Mouse (Mus musculus): ENCODE measurements around the gene Gm45808. TPM values are rescaled to one million over a fixed set of nuclear protein-coding genes. Genes with fewer than 3 reads are reported as not detected.

Gene Gm45808
- polyA plus RNA-seq, 1 experiment from 2014 or later, result not detected

DNA sequence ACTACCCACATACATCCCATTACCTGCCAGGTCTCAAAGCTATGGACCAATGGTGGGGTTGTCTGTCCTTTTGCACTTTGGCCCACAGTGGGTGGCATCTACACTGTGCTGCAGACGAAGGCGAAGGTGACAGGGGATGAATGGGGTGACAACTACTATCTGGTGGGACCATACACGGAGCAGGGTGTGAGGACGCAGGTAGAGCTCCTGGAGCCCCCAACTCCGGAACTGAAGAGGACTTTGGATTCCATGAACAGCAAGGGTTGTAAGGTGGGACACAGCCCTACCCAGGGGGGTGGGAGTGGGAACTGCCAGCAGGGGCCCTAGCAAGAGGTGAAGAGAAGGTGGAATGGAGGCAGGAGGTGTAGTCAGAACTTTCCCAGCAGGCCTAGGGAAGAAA is 50.2 kb downstream of the Gm45808 start:
- no peak for ATAC-seq
- Histone ChIP-seq H3K9me3 (ENCODE audit: control insufficient read depth) (no peaks in the 10 kb centered on the region), H3K4me3 (ENCODE audit: low read depth, low read length) (no peak overlapping the region), H3K36me3 (ENCODE audit: control insufficient read depth, insufficient read depth) (peaks cover 22% of the 10 kb centered on the region), H3K27ac (ENCODE audit: low read depth, low read length) (no peak overlapping the region), H3K9ac (ENCODE audit: low read depth, low read length) (no peak overlapping the region), H3K27me3 (replicated peaks; ENCODE audit: control insufficient read depth, insufficient read depth, low read length) (no peaks in the 10 kb centered on the region), H3K4me2 (replicated peaks; ENCODE audit: low read depth) (0 out of 2 replicates have a peak overlapping the region, but pooled peaks have one; percentile 81), H3K4me1 (replicated peaks; ENCODE audit: control insufficient read depth, insufficient read depth, low read length) (peaks cover 4% of the 10 kb centered on the region; the same call in 1 of the 2 replicates)
- no peak for TF ChIP-seq CTCF (IDR thresholded peaks at IDR 0.05; ENCODE audit: low read depth)
- WGBS, result 87% methylated on average over 5 of the region's 5 CpGs

DNA sequence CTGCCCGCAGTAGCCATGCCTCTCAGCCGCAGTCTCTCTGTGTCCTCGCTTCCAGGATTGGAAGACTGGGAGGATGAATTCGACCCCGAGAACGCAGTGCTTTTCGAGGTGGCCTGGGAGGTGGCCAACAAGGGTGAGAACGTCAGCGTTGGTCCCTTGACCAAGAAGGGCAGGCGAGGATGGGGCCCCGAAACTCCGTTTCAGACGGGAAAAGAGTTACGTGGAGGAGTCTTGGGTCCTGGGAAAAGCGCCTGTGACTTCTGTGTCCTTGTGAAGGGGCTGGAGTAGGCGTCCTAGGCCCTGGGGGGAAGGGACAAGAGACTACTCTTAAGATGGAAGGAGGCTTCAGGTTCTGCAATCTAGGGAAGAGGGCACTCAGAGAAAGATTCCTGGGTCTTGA is 51.6 kb downstream of the Gm45808 start:
- peak overlapping the region; percentile 42; the same call in 1 of the 2 replicates for H3K27ac ChIP-seq (ENCODE audit: low read depth, low read length)
- peak overlapping the region; percentile 77 for H3K4me3 ChIP-seq (ENCODE audit: low read depth, low read length)
- peak overlapping the region; percentile 81 for H3K4me2 ChIP-seq (replicated peaks; ENCODE audit: low read depth)
- H3K9me3 ChIP-seq (ENCODE audit: control insufficient read depth), result no peaks in the 10 kb centered on the region
- WGBS, result 1% methylated on average over 16 of the region's 16 CpGs
- H3K27me3 ChIP-seq (replicated peaks; ENCODE audit: control insufficient read depth, insufficient read depth, low read length), result no peaks in the 10 kb centered on the region
- H3K36me3 ChIP-seq (ENCODE audit: control insufficient read depth, insufficient read depth), result peaks cover 24% of the 10 kb centered on the region
- H3K4me1 ChIP-seq (replicated peaks; ENCODE audit: control insufficient read depth, insufficient read depth, low read length), result peaks cover 4% of the 10 kb centered on the region; the same call in 1 of the 2 replicates
- no peak for TF ChIP-seq CTCF (IDR thresholded peaks at IDR 0.05; ENCODE audit: low read depth)
- H3K9ac ChIP-seq (ENCODE audit: low read depth, low read length), result peak overlapping the region; percentile 61
- no peak for ATAC-seq

DNA sequence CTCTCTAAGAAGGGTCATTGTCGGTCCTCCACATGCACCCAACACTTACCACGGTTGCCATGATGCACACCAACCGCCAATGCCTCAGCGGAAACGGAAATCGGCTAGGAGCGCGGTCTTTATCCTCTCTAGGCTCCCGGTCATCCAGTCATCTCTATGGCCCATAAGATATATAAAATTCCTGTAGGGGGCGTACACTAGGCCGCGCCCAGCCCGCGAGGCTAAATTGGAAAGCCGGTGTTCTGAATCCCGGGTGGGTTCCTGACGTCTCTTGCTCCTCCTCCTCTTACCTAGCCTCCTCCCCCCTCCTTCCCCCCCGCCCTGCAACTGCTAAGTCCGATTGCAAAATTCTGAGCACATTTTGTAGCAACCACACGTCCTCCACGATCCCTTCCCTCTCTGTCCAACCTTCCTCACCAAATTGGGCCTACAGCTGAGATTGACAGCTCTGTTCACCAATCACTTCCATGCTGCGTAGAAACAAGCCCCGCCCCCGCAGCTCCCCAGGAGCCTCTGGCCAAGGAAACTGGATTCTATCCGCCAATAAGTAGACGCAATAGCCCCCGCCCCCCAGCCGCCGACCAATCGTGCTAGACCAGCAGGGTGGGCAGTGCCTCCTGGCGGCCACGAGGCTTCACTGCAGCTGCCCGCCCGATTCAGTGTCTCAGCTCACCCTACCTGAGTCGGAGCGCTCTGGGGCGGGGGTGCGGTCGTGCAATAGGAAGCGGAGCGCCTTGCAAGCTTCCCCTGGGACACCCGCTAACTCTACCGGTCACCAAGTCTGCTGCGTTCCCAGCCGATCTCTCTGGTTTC is 52.2 kb downstream of the Gm45808 start, which contains the start of gene Gys1:
Gene Gys1 (plus strand): TSS at position 642 of the 813 bp plus-strand sequence.
- ATAC-seq, result peak; percentile 98
- peak; percentile 98 for TF ChIP-seq CTCF (IDR thresholded peaks at IDR 0.05; ENCODE audit: low read depth)
- peak within 1 kb of the TSS; percentile 81 for H3K4me2 ChIP-seq (replicated peaks; ENCODE audit: low read depth)
- peak within 1 kb of the TSS; percentile 79 for H3K27ac ChIP-seq (ENCODE audit: low read depth, low read length)
- peak within 1 kb of the TSS; percentile 61 for H3K9ac ChIP-seq (ENCODE audit: low read depth, low read length)
- under 1% methylated on average over 45 of the region's 45 CpGs for WGBS
- peaks cover 25% of the 10 kb centered on the region for H3K36me3 ChIP-seq (ENCODE audit: control insufficient read depth, insufficient read depth)
- no peaks in the 10 kb centered on the region for H3K9me3 ChIP-seq (ENCODE audit: control insufficient read depth)
- H3K4me1 ChIP-seq (replicated peaks; ENCODE audit: control insufficient read depth, insufficient read depth, low read length), result peaks cover 4% of the 10 kb centered on the region; the same call in 1 of the 2 replicates
- no peaks in the 10 kb centered on the region for H3K27me3 ChIP-seq (replicated peaks; ENCODE audit: control insufficient read depth, insufficient read depth, low read length)
- H3K4me3 ChIP-seq (ENCODE audit: low read depth, low read length), result peak within 1 kb of the TSS; percentile 77

DNA sequence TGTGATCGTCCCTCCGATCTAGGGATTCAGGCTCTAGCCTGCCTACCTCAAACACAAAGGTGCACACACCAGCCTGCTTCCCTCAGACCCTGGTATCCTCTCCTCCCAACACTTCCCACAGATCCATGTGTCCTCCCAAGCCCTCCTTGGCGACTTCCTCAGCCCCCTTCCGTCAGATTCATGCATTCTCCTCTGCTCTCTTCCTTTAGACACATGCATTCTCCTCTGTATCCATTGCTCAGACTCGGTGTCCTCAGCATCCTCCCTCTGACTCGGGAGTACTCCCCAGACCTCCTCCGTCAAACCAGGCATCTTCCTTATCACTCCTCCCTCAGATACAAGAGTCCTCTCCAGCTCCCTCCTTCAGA is 52.8 kb downstream of the Gm45808 start:
- H3K4me2 ChIP-seq (replicated peaks; ENCODE audit: low read depth), result peak overlapping the region; percentile 81
- no peak for ATAC-seq
- H3K4me1 ChIP-seq (replicated peaks; ENCODE audit: control insufficient read depth, insufficient read depth, low read length), result peaks cover 4% of the 10 kb centered on the region; the same call in 1 of the 2 replicates
- peak overlapping the region; percentile 77 for H3K4me3 ChIP-seq (ENCODE audit: low read depth, low read length)
- H3K9me3 ChIP-seq (ENCODE audit: control insufficient read depth), result no peaks in the 10 kb centered on the region
- peaks cover 27% of the 10 kb centered on the region for H3K36me3 ChIP-seq (ENCODE audit: control insufficient read depth, insufficient read depth)
- TF ChIP-seq CTCF (IDR thresholded peaks at IDR 0.05; ENCODE audit: low read depth), result no peak
- H3K9ac ChIP-seq (ENCODE audit: low read depth, low read length), result peak overlapping the region; percentile 61
- H3K27ac ChIP-seq (ENCODE audit: low read depth, low read length), result peak overlapping the region; percentile 79; the same call in 1 of the 2 replicates
- WGBS, result 1% methylated on average over 7 of the region's 7 CpGs
- H3K27me3 ChIP-seq (replicated peaks; ENCODE audit: control insufficient read depth, insufficient read depth, low read length), result no peaks in the 10 kb centered on the region

DNA sequence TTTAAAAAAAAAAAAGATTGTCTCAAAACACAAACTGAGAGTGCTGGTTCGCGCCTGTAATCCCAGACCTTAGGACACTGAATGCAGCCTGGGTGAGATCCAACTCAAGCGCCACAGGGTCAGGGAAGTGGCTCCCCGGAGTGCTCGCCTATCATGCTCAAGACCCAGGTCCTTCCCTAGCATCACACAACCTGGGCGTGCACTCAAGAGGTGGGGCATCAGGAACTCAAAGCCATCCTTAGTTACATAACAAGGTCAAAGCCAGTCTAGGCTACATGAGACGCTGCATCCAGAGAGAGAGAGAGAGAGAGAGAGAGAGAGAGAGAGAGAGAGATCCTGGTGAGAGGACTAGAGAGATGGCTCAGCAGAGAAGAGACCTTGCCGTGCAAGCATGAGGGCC is 60.1 kb downstream of the Gm45808 start:
- H3K4me3 ChIP-seq (ENCODE audit: low read depth, low read length), result no peak overlapping the region
- peaks cover 91% of the 10 kb centered on the region for H3K36me3 ChIP-seq (ENCODE audit: control insufficient read depth, insufficient read depth)
- 89% methylated on average over 8 of the region's 8 CpGs for WGBS
- no peak overlapping the region for H3K4me2 ChIP-seq (replicated peaks; ENCODE audit: low read depth)
- no peak for ATAC-seq
- TF ChIP-seq CTCF (IDR thresholded peaks at IDR 0.05; ENCODE audit: low read depth), result no peak
- H3K9me3 ChIP-seq (ENCODE audit: control insufficient read depth), result no peaks in the 10 kb centered on the region
- no peaks in the 10 kb centered on the region for H3K27me3 ChIP-seq (replicated peaks; ENCODE audit: control insufficient read depth, insufficient read depth, low read length)
- H3K27ac ChIP-seq (ENCODE audit: low read depth, low read length), result no peak overlapping the region
- no peak overlapping the region for H3K9ac ChIP-seq (ENCODE audit: low read depth, low read length)
- H3K4me1 ChIP-seq (replicated peaks; ENCODE audit: control insufficient read depth, insufficient read depth, low read length), result no peaks in the 10 kb centered on the region

DNA sequence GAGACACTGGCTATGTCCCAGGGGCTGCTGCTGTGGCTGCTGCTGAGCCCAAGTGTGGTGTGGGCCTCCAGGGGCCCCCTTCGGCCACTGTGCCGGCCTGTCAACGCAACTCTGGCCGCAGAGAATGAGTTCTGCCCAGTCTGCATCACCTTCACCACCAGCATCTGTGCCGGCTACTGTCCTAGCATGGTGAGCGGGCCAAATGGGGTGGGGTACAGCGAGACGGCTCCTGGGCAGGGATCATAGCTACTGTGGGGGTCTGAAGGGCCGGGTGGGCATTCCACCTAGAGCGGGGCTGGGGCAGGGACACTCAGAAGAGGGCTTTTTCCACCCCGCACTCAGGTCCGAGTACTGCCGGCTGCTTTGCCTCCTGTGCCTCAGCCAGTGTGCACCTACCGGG is 65.4 kb downstream of the Gm45808 start:
- H3K9me3 ChIP-seq (ENCODE audit: control insufficient read depth), result no peaks in the 10 kb centered on the region
- no peak for ATAC-seq
- no peak for TF ChIP-seq CTCF (IDR thresholded peaks at IDR 0.05; ENCODE audit: low read depth)
- H3K4me3 ChIP-seq (ENCODE audit: low read depth, low read length), result no peak overlapping the region
- no peaks in the 10 kb centered on the region for H3K4me1 ChIP-seq (replicated peaks; ENCODE audit: control insufficient read depth, insufficient read depth, low read length)
- 93% methylated on average over 14 of the region's 14 CpGs for WGBS
- no peak overlapping the region for H3K4me2 ChIP-seq (replicated peaks; ENCODE audit: low read depth)
- no peak overlapping the region for H3K27ac ChIP-seq (ENCODE audit: low read depth, low read length)
- H3K9ac ChIP-seq (ENCODE audit: low read depth, low read length), result no peak overlapping the region
- H3K36me3 ChIP-seq (ENCODE audit: control insufficient read depth, insufficient read depth), result peaks cover 54% of the 10 kb centered on the region
- H3K27me3 ChIP-seq (replicated peaks; ENCODE audit: control insufficient read depth, insufficient read depth, low read length), result peaks cover 16% of the 10 kb centered on the region; the same call in 1 of the 2 replicates

Data from intestine, postnatal 0 days (tissue).